Comparison of ENCODE assay signal across 8 mouse cellular contexts in genomic region chr11:114724787-114725590, GRCm38 (mm10). TPM values are rescaled to one million over a fixed set of nuclear protein-coding genes. Genes with fewer than 3 reads are reported as not detected.
DNase-seq lines count a peak whose midpoint lies in the region; ATAC-seq lines count a peak whose summit lies in the region.

No protein-coding gene starts in this region.

- WGBS in liver, embryonic 13.5 days (ENCODE audit: insufficient replicate concordance), result 51% methylated on average over 11 of the region's 11 CpGs
- 42% methylated on average over 11 of the region's 11 CpGs for WGBS in liver, embryonic 12.5 days (ENCODE audit: insufficient replicate concordance)
- 47% methylated on average over 11 of the region's 11 CpGs for WGBS in lung, embryonic 15.5 days

- H3K36me3 ChIP-seq in liver, embryonic 13.5 days, result no peaks in the 10 kb centered on the region
- no peaks in the 10 kb centered on the region for H3K36me3 ChIP-seq in liver, embryonic 12.5 days
- H3K36me3 ChIP-seq in lung, embryonic 15.5 days, result no peaks in the 10 kb centered on the region

- H3K4me1 ChIP-seq in liver, embryonic 13.5 days (replicated peaks), result peaks cover 16% of the 10 kb centered on the region
- H3K4me1 ChIP-seq in liver, embryonic 12.5 days, result no peaks in the 10 kb centered on the region; the same call in 1 of the 2 replicates
- peaks cover 18% of the 10 kb centered on the region for H3K4me1 ChIP-seq in lung, embryonic 15.5 days

- H3K9ac ChIP-seq in liver, embryonic 13.5 days, result no peak overlapping the region
- H3K9ac ChIP-seq in liver, embryonic 12.5 days, result no peak overlapping the region
- no peak overlapping the region for H3K9ac ChIP-seq in lung, embryonic 15.5 days

- no peak overlapping the region for H3K4me3 ChIP-seq in liver, embryonic 13.5 days (replicated peaks)
- H3K4me3 ChIP-seq in liver, embryonic 12.5 days, result no peak overlapping the region
- H3K4me3 ChIP-seq in lung, embryonic 15.5 days, result no peak overlapping the region

- H3K4me2 ChIP-seq in liver, embryonic 13.5 days, result no peak overlapping the region
- no peak overlapping the region for H3K4me2 ChIP-seq in liver, embryonic 12.5 days
- no peak overlapping the region for H3K4me2 ChIP-seq in lung, embryonic 15.5 days

- intact Hi-C loops in gastrocnemius, postnatal 36 days (cut with DNase I), result loop anchor here (5.0 kb wide), 1 partner anchor 53 kb away; no protein-coding TSS in a partner anchor

- H3K27me3 ChIP-seq in liver, embryonic 13.5 days, result peaks cover 20% of the 10 kb centered on the region
- H3K27me3 ChIP-seq in liver, embryonic 12.5 days (replicated peaks), result peaks cover 41% of the 10 kb centered on the region
- H3K27me3 ChIP-seq in lung, embryonic 15.5 days, result no peaks in the 10 kb centered on the region

- ATAC-seq in liver, embryonic 13.5 days (ENCODE audit: low read depth), result 0 out of 2 replicates have a peak, but pooled peaks have one; percentile 10
- ATAC-seq in liver, embryonic 12.5 days, result no peak
- ATAC-seq in lung, embryonic 15.5 days (ENCODE audit: borderline replicate concordance, extremely low read depth, low FRiP score, low TSS enrichment), result no peak
- ATAC-seq in erythroid progenitor cell, adult 5-6 weeks (replicated peaks; ENCODE audit: low FRiP score, poor library complexity, severe bottlenecking), result no peak
- ATAC-seq in monocyte, adult 5-6 weeks (replicated peaks; ENCODE audit: insufficient number of reproducible peaks, low FRiP score, low TSS enrichment, poor library complexity, severe bottlenecking), result no peak

- H3K27ac ChIP-seq in liver, embryonic 13.5 days, result no peak overlapping the region
- H3K27ac ChIP-seq in liver, embryonic 12.5 days, result no peak overlapping the region
- peak overlapping the region; percentile 15 for H3K27ac ChIP-seq in lung, embryonic 15.5 days

- no peak for DNase-seq in liver, embryonic 13.5 days
- peak; percentile 48 for DNase-seq in cerebellum, adult 9-10 months
- DNase-seq in gastrocnemius, postnatal 36 days, result peak; percentile 56 to 73
- no peak for DNase-seq in B cell, adult 2 months

- H3K9me3 ChIP-seq in liver, embryonic 13.5 days (replicated peaks), result no peaks in the 10 kb centered on the region
- no peaks in the 10 kb centered on the region for H3K9me3 ChIP-seq in liver, embryonic 12.5 days (replicated peaks)
- H3K9me3 ChIP-seq in lung, embryonic 15.5 days, result no peaks in the 10 kb centered on the region

RNA-seq across cellular contexts. Expression of gene Dnaic2, which starts 2.2 kb away (rescaled TPM):
- 0.06 TPM in 1 of 2 replicates, not detected in the other for polyA plus RNA-seq in liver, embryonic 13.5 days (2015; fragmentation: Nextera tagmentation; extraction: Ambion mirVana)
- polyA plus RNA-seq in liver, embryonic 12.5 days (2016; fragmentation: Nextera tagmentation; extraction: Ambion mirVana), result 0.05 TPM in 1 of 2 replicates, not detected in the other
- under 1 TPM; 0.07 to 0.33 TPM for total RNA-seq in gastrocnemius, postnatal 36 days (2021)
- 3.4 and 3.9 TPM in 2 replicates for polyA plus RNA-seq in lung, embryonic 15.5 days (2015; fragmentation: Nextera tagmentation; extraction: Ambion mirVana)
- not detected in 2 replicates for total RNA-seq in erythroid progenitor cell, adult 5-6 weeks (2015; ENCODE audit: low replicate concordance)
- not detected in 2 replicates for total RNA-seq in erythroid progenitor cell, adult 5-6 weeks (2017; ENCODE audit: low replicate concordance)
- total RNA-seq in monocyte, adult 5-6 weeks (2017), result not detected in 3 replicates

RNA-seq across cellular contexts. Expression of gene Kif19a, which starts 40.2 kb away (rescaled TPM):
- 0.07 and 0.12 TPM in 2 replicates for polyA plus RNA-seq in liver, embryonic 13.5 days (2015; fragmentation: Nextera tagmentation; extraction: Ambion mirVana)
- polyA plus RNA-seq in liver, embryonic 12.5 days (2016; fragmentation: Nextera tagmentation; extraction: Ambion mirVana), result 0.13 TPM in 1 of 2 replicates, not detected in the other
- 1 to 10 TPM; 1.3 TPM for total RNA-seq in gastrocnemius, postnatal 36 days (2021)
- polyA plus RNA-seq in lung, embryonic 15.5 days (2015; fragmentation: Nextera tagmentation; extraction: Ambion mirVana), result 0.29 and 0.40 TPM in 2 replicates
- total RNA-seq in erythroid progenitor cell, adult 5-6 weeks (2015; ENCODE audit: low replicate concordance), result not detected in 2 replicates
- total RNA-seq in erythroid progenitor cell, adult 5-6 weeks (2017; ENCODE audit: low replicate concordance), result not detected in 2 replicates
- 6.3 to 7.4 TPM (median 6.4 TPM) in 3 replicates for total RNA-seq in monocyte, adult 5-6 weeks (2017)

RNA-seq across cellular contexts. Expression of gene Ttyh2, which starts 49.8 kb away (rescaled TPM):
- polyA plus RNA-seq in liver, embryonic 13.5 days (2015; fragmentation: Nextera tagmentation; extraction: Ambion mirVana), result 5.9 and 7.1 TPM in 2 replicates
- polyA plus RNA-seq in liver, embryonic 12.5 days (2016; fragmentation: Nextera tagmentation; extraction: Ambion mirVana), result 5.6 and 6.1 TPM in 2 replicates
- total RNA-seq in gastrocnemius, postnatal 36 days (2021), result 10 to 100 TPM; 16.0 to 19.4 TPM
- polyA plus RNA-seq in lung, embryonic 15.5 days (2015; fragmentation: Nextera tagmentation; extraction: Ambion mirVana), result 11.7 and 13.5 TPM in 2 replicates
- total RNA-seq in erythroid progenitor cell, adult 5-6 weeks (2015; ENCODE audit: low replicate concordance), result 1.3 and 1.8 TPM in 2 replicates
- 1.6 and 2.4 TPM in 2 replicates for total RNA-seq in erythroid progenitor cell, adult 5-6 weeks (2017; ENCODE audit: low replicate concordance)
- total RNA-seq in monocyte, adult 5-6 weeks (2017), result 0.48 to 1.2 TPM in 2 of 3 replicates, not detected in the other

RNA-seq across cellular contexts. Expression of gene Rpl38, which starts 56.7 kb away (rescaled TPM):
- 1,120 and 1,164 TPM in 2 replicates for polyA plus RNA-seq in liver, embryonic 13.5 days (2015; fragmentation: Nextera tagmentation; extraction: Ambion mirVana)
- 1,173 and 1,181 TPM in 2 replicates for polyA plus RNA-seq in liver, embryonic 12.5 days (2016; fragmentation: Nextera tagmentation; extraction: Ambion mirVana)
- 100 to 1,000 TPM; 432 to 556 TPM for total RNA-seq in gastrocnemius, postnatal 36 days (2021)
- polyA plus RNA-seq in lung, embryonic 15.5 days (2015; fragmentation: Nextera tagmentation; extraction: Ambion mirVana), result 816 and 841 TPM in 2 replicates
- 369 and 378 TPM in 2 replicates for total RNA-seq in erythroid progenitor cell, adult 5-6 weeks (2015; ENCODE audit: low replicate concordance)
- 367 and 731 TPM in 2 replicates for total RNA-seq in erythroid progenitor cell, adult 5-6 weeks (2017; ENCODE audit: low replicate concordance)
- total RNA-seq in monocyte, adult 5-6 weeks (2017), result 1,558 to 1,754 TPM (median 1,732 TPM) in 3 replicates

Comparison
In these comparisons a context has a peak if more than half of its experiments do, and no peak if none do; other contexts are left out.
1. DNase-seq: peak in cerebellum, adult 9-10 months (single experiment) and gastrocnemius, postnatal 36 days (2 of 2); none in liver, embryonic 13.5 days (single experiment) and B cell, adult 2 months (0 of 2).